Mouse (Mus musculus): ENCODE measurements around the gene Sdf2. TPM values are rescaled to one million over a fixed set of nuclear protein-coding genes. Genes with fewer than 3 reads are reported as not detected.
A peak's percentile ranks its signal among the peaks of the same experiment; 100 is the strongest.

Sdf2 gene
- total and polyA plus RNA-seq, 3 experiments, result 68.1 to 81.4 TPM; not detected in 1

- 0 out of 2 replicates have a peak, but pooled peaks have one; percentile 20 for TF ChIP-seq ZNF384 (IDR thresholded peaks at IDR 0.05; ENCODE audit: low read depth, low read length)
- TF ChIP-seq ETS1 (IDR thresholded peaks at IDR 0.05; ENCODE audit: low read depth, low read length), result no peak
- no peak for TF ChIP-seq MYB (IDR thresholded peaks at IDR 0.05; ENCODE audit: low read depth, low read length)
- TF ChIP-seq RAD21 (IDR thresholded peaks at IDR 0.05; ENCODE audit: low read depth, low read length), result no peak
- peak; percentile 94 for TF ChIP-seq MAZ (IDR thresholded peaks at IDR 0.05; ENCODE audit: low read depth, low read length)
- TF ChIP-seq HCFC1 (IDR thresholded peaks at IDR 0.05; ENCODE audit: low read depth, low read length), result peak; percentile 72
- no peak for TF ChIP-seq POLR2AphosphoS5 (IDR thresholded peaks at IDR 0.05; ENCODE audit: borderline replicate concordance, low read depth, low read length)
- peak; percentile 95 for TF ChIP-seq POLR2AphosphoS2 (IDR thresholded peaks at IDR 0.05; ENCODE audit: low read length)
- no peak for TF ChIP-seq SMC3 (IDR thresholded peaks at IDR 0.05; ENCODE audit: low read depth, low read length)
- no peak for TF ChIP-seq TBP (IDR thresholded peaks at IDR 0.05; ENCODE audit: low read depth, low read length)
- TF ChIP-seq GABPA (IDR thresholded peaks at IDR 0.05; ENCODE audit: low read depth, low read length), result no peak
Measured at GRCm38 (mm10) chr11:78261380-78262352, 16.1 kb downstream of the Sdf2 start, which contains the start of gene 2610507B11Rik (continued).

- Histone ChIP-seq H3K36me3 (ENCODE audit: control insufficient read depth in 1 of 2, insufficient read depth in 2 of 2, low read length in 2 of 2) (peaks cover 11 to 13% of the 10 kb centered on the region in 2 experiments), H3K79me2 (ENCODE audit: control insufficient read depth, insufficient read depth, low read length, poor library complexity) (peaks cover 8% of the 10 kb centered on the region), H3K4me1 (ENCODE audit: control insufficient read depth in 1 of 2, insufficient read depth in 2 of 2, low read length in 2 of 2) (peaks cover 4 to 6% of the 10 kb centered on the region in 2 experiments; a peak in 3 of 4 replicates), H3K27ac (ENCODE audit: control insufficient read depth, low read depth, low read length) (no peak overlapping the region), H3K4me3 (ENCODE audit: control insufficient read depth in 1 of 2, insufficient read depth in 1 of 2, low read depth in 2 of 2, low read length in 2 of 2) (peak overlapping the region; percentile 95 to 96), H3K27me3 (ENCODE audit: control insufficient read depth in 1 of 2, insufficient read depth in 2 of 2, low read length in 2 of 2) (no peaks in the 10 kb centered on the region), H3K9me3 (replicated peaks; ENCODE audit: insufficient read depth, low read length) (no peaks in the 10 kb centered on the region), H3K9ac (ENCODE audit: control insufficient read depth, low read depth, low read length, poor library complexity, severe bottlenecking) (peak overlapping the region; percentile 98)
- DNase-seq (ENCODE audit: low read depth, low spot score), result peak; percentile 89
- TF ChIP-seq POLR2AphosphoS2 (IDR thresholded peaks at IDR 0.05; ENCODE audit: low read length) (no peak), MYC (IDR thresholded peaks at IDR 0.05; ENCODE audit: low read depth, low read length) (0 out of 2 replicates have a peak, but pooled peaks have one; percentile 44), ZNF384 (IDR thresholded peaks at IDR 0.05; ENCODE audit: low read depth, low read length) (peak; percentile 91), ELF1 (IDR thresholded peaks at IDR 0.05; ENCODE audit: low read depth, low read length) (0 out of 2 replicates have a peak, but pooled peaks have one; percentile 28), MXI1 (IDR thresholded peaks at IDR 0.05; ENCODE audit: low read depth, low read length) (peak; percentile 62), TBP (IDR thresholded peaks at IDR 0.05; ENCODE audit: low read depth, low read length) (no peak), CTCF (IDR thresholded peaks at IDR 0.05 in 2 of 3, conservative IDR thresholded peaks at IDR 0.05 in 1 of 3; ENCODE audit: control insufficient read depth in 1 of 3, insufficient read depth in 1 of 3, low read depth in 2 of 3, low read length in 3 of 3, poor library complexity in 1 of 3, severe bottlenecking in 1 of 3) (peak; percentile 68 to 82 (median 82)), SMC3 (IDR thresholded peaks at IDR 0.05; ENCODE audit: low read depth, low read length) (peak; percentile 65), ZC3H11A (IDR thresholded peaks at IDR 0.05; ENCODE audit: low read depth, low read length) (peak; percentile 9; the same call in 1 of the 2 replicates), E2F4 (IDR thresholded peaks at IDR 0.05; ENCODE audit: borderline replicate concordance, low read depth, low read length) (no peak), SIN3A (IDR thresholded peaks at IDR 0.05; ENCODE audit: low read length) (peak; percentile 75), MAZ (IDR thresholded peaks at IDR 0.05; ENCODE audit: low read depth, low read length) (no peak), RAD21 (IDR thresholded peaks at IDR 0.05; ENCODE audit: low read depth, low read length) (peak; percentile 25), RCOR1 (IDR thresholded peaks at IDR 0.05; ENCODE audit: low read depth, low read length) (no peak), ZKSCAN1 (IDR thresholded peaks at IDR 0.05; ENCODE audit: low read depth, low read length) (no peak), HCFC1 (IDR thresholded peaks at IDR 0.05; ENCODE audit: low read depth, low read length) (peak; percentile 51)
Measured at GRCm38 (mm10) chr11:78262550-78262949, 17.0 kb downstream of the Sdf2 start.
